In the genomic region with DNA sequence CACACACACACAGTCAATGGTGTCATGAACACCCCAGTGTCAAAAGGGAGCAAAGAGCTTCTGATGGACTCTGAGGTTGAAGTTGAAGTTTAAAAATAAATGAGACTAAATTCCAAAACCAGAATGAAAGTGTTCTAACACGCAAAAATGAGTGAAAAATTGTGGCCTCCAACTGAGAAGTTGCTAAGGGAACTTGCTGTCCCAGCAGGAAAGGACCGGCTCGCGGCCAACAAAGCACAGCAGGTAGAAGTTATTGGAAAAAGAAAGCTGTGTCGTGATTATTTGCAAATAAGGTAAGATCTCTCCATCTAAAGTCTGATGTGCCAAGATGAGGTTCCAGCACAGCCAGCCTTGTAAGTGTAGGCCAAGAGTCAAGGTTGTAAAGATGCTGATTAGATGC, we compare ENCODE assay signal across 20 mouse cellular contexts.
"Had no signal": no experiment of that assay in that cellular context is flagged by ENCODE, and none has a peak within 500 bp of the region (broad histone marks: within the 10 kb centered on the region; RNA-seq: fewer than 3 reads in every experiment).

No protein-coding gene starts in this region.

- H3K27me3 ChIP-seq: lung, embryonic 15.5 days; megakaryocyte, embryonic 14.5 days; midbrain, embryonic 13.5 days; midbrain, embryonic 15.5 days; neural tube, embryonic 13.5 days; neural tube, embryonic 15.5 days had no signal

- DNase-seq: lung, adult 2 months; lung, postnatal 14 days; lung, postnatal 36 days; retina, postnatal 1 day; right cerebral cortex, adult 18-20 months; right cerebral cortex, postnatal 25 days; right cerebral cortex, postnatal 4 days; spleen, adult 18-20 months; thymus, adult 18-20 months; thymus, postnatal 14 days; thymus, postnatal 36 days had no signal

- H3K4me3 ChIP-seq: lung, embryonic 15.5 days; megakaryocyte, embryonic 14.5 days; midbrain, embryonic 13.5 days; midbrain, embryonic 15.5 days; neural tube, embryonic 13.5 days; neural tube, embryonic 15.5 days had no signal

- H3K27ac ChIP-seq: lung, embryonic 15.5 days; macrophage; midbrain, embryonic 13.5 days; midbrain, embryonic 15.5 days; neural tube, embryonic 13.5 days; neural tube, embryonic 15.5 days had no signal

- H3K9ac ChIP-seq: lung, embryonic 15.5 days; midbrain, embryonic 13.5 days; midbrain, embryonic 15.5 days; neural tube, embryonic 13.5 days; neural tube, embryonic 15.5 days had no signal

- H3K4me2 ChIP-seq: lung, embryonic 15.5 days; midbrain, embryonic 11.5 days; midbrain, embryonic 13.5 days; midbrain, embryonic 15.5 days; neural tube, embryonic 13.5 days; neural tube, embryonic 15.5 days had no signal

- H3K9me3 ChIP-seq: lung, embryonic 15.5 days; megakaryocyte, embryonic 14.5 days; midbrain, embryonic 13.5 days; midbrain, embryonic 15.5 days; neural tube, embryonic 13.5 days; neural tube, embryonic 15.5 days had no signal

- H3K4me1 ChIP-seq: lung, embryonic 15.5 days; midbrain, embryonic 13.5 days; midbrain, embryonic 15.5 days; neural tube, embryonic 13.5 days; neural tube, embryonic 15.5 days had no signal

- H3K36me3 ChIP-seq: lung, embryonic 15.5 days; midbrain, embryonic 13.5 days; midbrain, embryonic 15.5 days; neural tube, embryonic 13.5 days; neural tube, embryonic 15.5 days had no signal

- ATAC-seq: lung, postnatal 0 days; midbrain, embryonic 13.5 days; midbrain, embryonic 15.5 days had no signal
